Mouse (Mus musculus) C2C12 (cell line): ENCODE results near the gene Trmt13. TPM values are rescaled to one million over a fixed set of nuclear protein-coding genes. Genes with fewer than 3 reads are reported as not detected.
"Not testable (repeated sequence)": the region's sequence is repeated elsewhere in the genome, so short reads cannot be mapped to it uniquely, and the experiment has no call there.

Source experiments
- H3K27me3 ChIP-seq: one replicate; pipeline ENCODE4 v1.6.1; 2011; ENCODE audit not compliant: control insufficient read depth, insufficient read depth, insufficient read length
- H3K36me3 ChIP-seq: one replicate; pipeline ENCODE4 v1.6.1; 2011; ENCODE audit not compliant: control insufficient read depth, insufficient read depth
- H3K4me3 ChIP-seq: one replicate; pipeline ENCODE4 v1.5.1; 2011; ENCODE audit warnings: mild to moderate bottlenecking, control low read depth; ENCODE audit not compliant: poor library complexity, insufficient read depth, severe bottlenecking
- H3K79me2 ChIP-seq: one replicate; pipeline ENCODE4 v1.6.1; 2011; ENCODE audit not compliant: control insufficient read depth, insufficient read depth
- H3K79me3 ChIP-seq: one replicate; pipeline ENCODE4 v1.6.1; 2011; ENCODE audit warnings: low read depth, control low read depth
- H3ac ChIP-seq: one replicate; pipeline ENCODE3; 2011; ENCODE audit warnings: low read depth; ENCODE audit not compliant: control insufficient read depth, insufficient read length
- CEBPB ChIP-seq: IDR thresholded peaks from one replicate; pipeline ENCODE4 v1.6.1; 2011; ENCODE audit warnings: low read depth, mild to moderate bottlenecking, control low read depth, moderate library complexity
- CTCF ChIP-seq: IDR thresholded peaks from one replicate; pipeline ENCODE4 v1.5.1; 2011; ENCODE audit not compliant: control insufficient read depth, insufficient read depth, insufficient read length
- FOSL1 ChIP-seq: IDR thresholded peaks from one replicate; pipeline ENCODE4 v1.8.0; 2011; ENCODE audit warnings: mild to moderate bottlenecking, low read length; ENCODE audit not compliant: poor library complexity, insufficient read depth, severe bottlenecking
- MAX ChIP-seq: IDR thresholded peaks from one replicate; pipeline ENCODE4 v1.6.1; 2011; ENCODE audit warnings: mild to moderate bottlenecking, control low read depth
- MYOD1 ChIP-seq: IDR thresholded peaks from one replicate; pipeline ENCODE4 v1.6.1; 2011; ENCODE audit warnings: low read depth; ENCODE audit not compliant: control insufficient read depth, insufficient read length
- MYOG ChIP-seq: IDR thresholded peaks from one replicate; pipeline ENCODE4 v1.6.1; 2011; ENCODE audit not compliant: control insufficient read depth, insufficient read length; ENCODE audit errors: extremely low read depth
- USF1 ChIP-seq: IDR thresholded peaks from one replicate; pipeline ENCODE4 v1.6.1; 2011; ENCODE audit warnings: low read depth, mild to moderate bottlenecking, control low read depth, moderate library complexity
- polyA plus RNA-seq: library from polyadenylated mRNA; unstranded; fragments of >200 nt; fragmentation: generic; extraction: Trizol; gene quantifications from one replicate; pipeline ENCODE4 v1.2.1, GENCODE M21; 2012; ENCODE audit warnings: missing spikeins

The Trmt13 gene
- polyA plus RNA-seq, 1 experiment = 3.5 TPM

- peaks cover 19% of the 10 kb centered on the region for H3K36me3 ChIP-seq
- no peaks in the 10 kb centered on the region for H3K79me2 ChIP-seq
- TF ChIP-seq FOSL1 (no peak), MYOD1 (no peak), MYOG (no peak), CTCF (no peak), CEBPB (no peak), MAX (no peak), USF1 (no peak)
- no peak overlapping the region for H3K4me3 ChIP-seq
- no peak overlapping the region for H3ac ChIP-seq
- no peaks in the 10 kb centered on the region for H3K27me3 ChIP-seq
- H3K79me3 ChIP-seq = no peaks in the 10 kb centered on the region
These were observed 37.1 kb downstream of the Trmt13 start for GRCm38 (mm10) chr3:116577286-116577685.

- Histone ChIP-seq H3K36me3 (no peaks in the 10 kb centered on the region), H3K79me2 (no peaks in the 10 kb centered on the region), H3K27me3 (no peaks in the 10 kb centered on the region)
These were observed 43.8 kb downstream of the Trmt13 start for GRCm38 (mm10) chr3:116570628-116571027.

GRCm38 (mm10) chr3:116563095-116563492, 51.3 kb downstream of the Trmt13 start:
- Histone ChIP-seq H3K27me3 (no peaks in the 10 kb centered on the region), H3ac (no peak overlapping the region), H3K79me3 (no peaks in the 10 kb centered on the region), H3K79me2 (no peaks in the 10 kb centered on the region), H3K36me3 (no peaks in the 10 kb centered on the region), H3K4me3 (no peak overlapping the region)
- TF ChIP-seq MYOD1 (peak; percentile 26), FOSL1 (no peak)

More at GRCm38 (mm10) chr3:116570628-116571027, 43.8 kb downstream of the Trmt13 start:
- no peak overlapping the region for H3ac ChIP-seq
- no peak for TF ChIP-seq CTCF
- TF ChIP-seq MYOD1 = no peak
- TF ChIP-seq MYOG = no peak
- no peak for TF ChIP-seq FOSL1
- TF ChIP-seq MAX = no peak
- no peak for TF ChIP-seq CEBPB
- TF ChIP-seq USF1 = no peak
- no peaks in the 10 kb centered on the region for H3K79me3 ChIP-seq
- no peak overlapping the region for H3K4me3 ChIP-seq

GRCm38 (mm10) chr3:116562408-116563094, 51.8 kb downstream of the Trmt13 start, which contains the start of gene Lrrc39:
Gene Lrrc39 (plus strand): TSS chr3:116562973.
- H3K4me3 ChIP-seq = no peak within 1 kb of the TSS
- no peak within 1 kb of the TSS for H3ac ChIP-seq

DNA sequence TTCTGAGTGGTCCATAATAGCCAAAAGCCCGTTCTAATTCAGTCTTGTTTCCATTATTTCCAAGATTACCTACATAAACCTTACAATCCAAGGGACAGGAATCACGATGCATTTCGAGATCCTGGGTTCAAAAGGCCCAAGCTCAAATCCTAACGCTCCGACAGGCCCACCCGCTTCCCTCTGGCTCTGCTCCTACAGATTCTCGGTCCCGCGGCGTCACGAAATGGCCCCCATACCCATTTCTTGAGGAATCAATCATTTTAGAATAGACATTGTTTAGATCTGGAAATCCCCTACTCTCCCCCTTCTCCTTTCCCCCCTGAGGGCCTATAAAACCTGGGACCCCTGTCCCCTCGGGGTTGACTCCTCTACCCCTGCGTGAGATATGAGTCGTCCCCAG, 53.1 kb downstream of the Trmt13 start:
- not testable (repeated sequence) for H3K79me2 ChIP-seq, H3K79me3 ChIP-seq, H3K36me3 ChIP-seq, H3K27me3 ChIP-seq, H3K4me3 ChIP-seq, H3ac ChIP-seq

More at GRCm38 (mm10) chr3:116562408-116563094, 51.8 kb downstream of the Trmt13 start, which contains the start of gene Lrrc39:
- Histone ChIP-seq H3K79me3 (no peaks in the 10 kb centered on the region), H3K27me3 (no peaks in the 10 kb centered on the region), H3K36me3 (no peaks in the 10 kb centered on the region), H3K79me2 (no peaks in the 10 kb centered on the region)
- TF ChIP-seq MAX (no peak), USF1 (peak; percentile 81), FOSL1 (no peak)

DNA sequence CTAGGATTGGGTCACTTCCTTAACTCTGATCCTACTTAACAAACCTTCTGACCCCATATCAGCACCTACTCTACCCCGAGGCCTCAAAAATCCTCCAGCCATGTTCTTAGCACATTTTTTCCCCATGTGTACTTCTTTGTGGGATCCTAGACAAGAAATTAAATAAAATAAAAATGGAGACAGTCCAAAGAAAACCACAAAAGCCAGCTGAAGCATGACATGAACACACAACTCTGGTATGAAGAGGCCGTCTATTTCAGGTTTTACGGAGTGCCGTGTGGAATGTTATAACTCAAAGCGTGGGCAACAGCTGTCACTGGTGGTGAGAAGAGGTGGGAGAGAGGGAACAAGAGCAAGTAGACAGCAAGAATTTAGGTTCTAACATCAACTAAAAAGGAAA, 63.0 kb downstream of the Trmt13 start:
- Histone ChIP-seq H3K36me3 (no peaks in the 10 kb centered on the region), H3K27me3 (no peaks in the 10 kb centered on the region), H3K79me3 (no peaks in the 10 kb centered on the region), H3ac (no peak overlapping the region), H3K4me3 (no peak overlapping the region), H3K79me2 (no peaks in the 10 kb centered on the region)
- no peak for TF ChIP-seq CTCF
- TF ChIP-seq USF1 = no peak
- TF ChIP-seq CEBPB = no peak
- TF ChIP-seq MAX = no peak
